Mouse (Mus musculus): ENCODE data around the gene Tldc2. TPM values are rescaled to one million over a fixed set of nuclear protein-coding genes. Genes with fewer than 3 reads are reported as not detected.

The Tldc2 gene
- polyA plus RNA-seq, 1 experiment from 2014 or later, result not detected

- Histone ChIP-seq H3K36me3 (ENCODE audit: control insufficient read depth, insufficient read depth, low read length) (peaks cover 12% of the 10 kb centered on the region; the same call in 1 of the 2 replicates), H3K4me2 (no peak overlapping the region), H3K27ac (ENCODE audit: low read depth, low read length) (no peak overlapping the region), H3K4me1 (replicated peaks; ENCODE audit: control insufficient read depth, insufficient read depth, low read length) (peaks cover 11% of the 10 kb centered on the region), H3K27me3 (replicated peaks; ENCODE audit: control insufficient read depth, insufficient read depth, low read length) (no peaks in the 10 kb centered on the region), H3K9me3 (ENCODE audit: control insufficient read depth, low read length) (no peaks in the 10 kb centered on the region), H3K4me3 (ENCODE audit: low read depth, low read length) (no peak overlapping the region), H3K9ac (ENCODE audit: low read depth, low read length) (no peak overlapping the region)
- 83% methylated on average over 4 of the region's 4 CpGs for WGBS
- ATAC-seq (replicated peaks; ENCODE audit: low FRiP score) (no peak), DNase-seq (ENCODE audit: low spot score) (no peak)
Observed at GRCm38 (mm10) chr2:157057758-157058157, 29.1 kb upstream of the Tldc2 start.

GRCm38 (mm10) chr2:157058342-157058998, 28.4 kb upstream of the Tldc2 start:
- peaks cover 11% of the 10 kb centered on the region for H3K4me1 ChIP-seq (replicated peaks; ENCODE audit: control insufficient read depth, insufficient read depth, low read length)
- no peak overlapping the region for H3K9ac ChIP-seq (ENCODE audit: low read depth, low read length)
- no peak overlapping the region for H3K4me3 ChIP-seq (ENCODE audit: low read depth, low read length)
- H3K36me3 ChIP-seq (ENCODE audit: control insufficient read depth, insufficient read depth, low read length), result peaks cover 10% of the 10 kb centered on the region; the same call in 1 of the 2 replicates
- peak overlapping the region; percentile 47 for H3K4me2 ChIP-seq
- no peak overlapping the region for H3K27ac ChIP-seq (ENCODE audit: low read depth, low read length)
- 43% methylated on average over 18 of the region's 18 CpGs for WGBS
- peak; percentile 62 for ATAC-seq (replicated peaks; ENCODE audit: low FRiP score)
- DNase-seq (ENCODE audit: low spot score), result peak; percentile 64
- no peaks in the 10 kb centered on the region for H3K9me3 ChIP-seq (ENCODE audit: control insufficient read depth, low read length)
- no peaks in the 10 kb centered on the region for H3K27me3 ChIP-seq (replicated peaks; ENCODE audit: control insufficient read depth, insufficient read depth, low read length)

- WGBS, result 71% methylated on average over 8 of the region's 8 CpGs
- Histone ChIP-seq H3K9me3 (ENCODE audit: control insufficient read depth, low read length) (no peaks in the 10 kb centered on the region), H3K9ac (ENCODE audit: low read depth, low read length) (no peak overlapping the region), H3K4me2 (peak overlapping the region; percentile 47), H3K36me3 (ENCODE audit: control insufficient read depth, insufficient read depth, low read length) (peaks cover 9% of the 10 kb centered on the region; the same call in 1 of the 2 replicates), H3K27ac (ENCODE audit: low read depth, low read length) (no peak overlapping the region; the same call in 1 of the 2 replicates), H3K4me1 (replicated peaks; ENCODE audit: control insufficient read depth, insufficient read depth, low read length) (peaks cover 14% of the 10 kb centered on the region), H3K4me3 (ENCODE audit: low read depth, low read length) (no peak overlapping the region), H3K27me3 (replicated peaks; ENCODE audit: control insufficient read depth, insufficient read depth, low read length) (no peaks in the 10 kb centered on the region)
- DNase-seq (ENCODE audit: low spot score) (no peak), ATAC-seq (replicated peaks; ENCODE audit: low FRiP score) (no peak)
Observed at GRCm38 (mm10) chr2:157059166-157059565, 27.7 kb upstream of the Tldc2 start.

- H3K36me3 ChIP-seq (ENCODE audit: control insufficient read depth, insufficient read depth, low read length), result peaks cover 9% of the 10 kb centered on the region; the same call in 1 of the 2 replicates
- no peak overlapping the region for H3K27ac ChIP-seq (ENCODE audit: low read depth, low read length)
- no peak overlapping the region for H3K4me3 ChIP-seq (ENCODE audit: low read depth, low read length)
- 92% methylated on average over 14 of the region's 14 CpGs for WGBS
- peaks cover 20% of the 10 kb centered on the region for H3K4me1 ChIP-seq (replicated peaks; ENCODE audit: control insufficient read depth, insufficient read depth, low read length)
- H3K27me3 ChIP-seq (replicated peaks; ENCODE audit: control insufficient read depth, insufficient read depth, low read length), result no peaks in the 10 kb centered on the region
- no peak for ATAC-seq (replicated peaks; ENCODE audit: low FRiP score)
- H3K9me3 ChIP-seq (ENCODE audit: control insufficient read depth, low read length), result no peaks in the 10 kb centered on the region
- H3K4me2 ChIP-seq, result no peak overlapping the region
- no peak for DNase-seq (ENCODE audit: low spot score)
- no peak overlapping the region for H3K9ac ChIP-seq (ENCODE audit: low read depth, low read length)
Observed at GRCm38 (mm10) chr2:157060037-157060436, 26.8 kb upstream of the Tldc2 start.

GRCm38 (mm10) chr2:157060557-157061305, 26.1 kb upstream of the Tldc2 start:
- Histone ChIP-seq H3K27ac (ENCODE audit: low read depth, low read length) (no peak overlapping the region), H3K4me1 (replicated peaks; ENCODE audit: control insufficient read depth, insufficient read depth, low read length) (peaks cover 21% of the 10 kb centered on the region), H3K4me2 (no peak overlapping the region), H3K9ac (ENCODE audit: low read depth, low read length) (no peak overlapping the region), H3K4me3 (ENCODE audit: low read depth, low read length) (no peak overlapping the region), H3K9me3 (ENCODE audit: control insufficient read depth, low read length) (no peaks in the 10 kb centered on the region), H3K36me3 (ENCODE audit: control insufficient read depth, insufficient read depth, low read length) (peaks cover 9% of the 10 kb centered on the region; the same call in 1 of the 2 replicates), H3K27me3 (replicated peaks; ENCODE audit: control insufficient read depth, insufficient read depth, low read length) (no peaks in the 10 kb centered on the region)
- DNase-seq (ENCODE audit: low spot score) (no peak), ATAC-seq (replicated peaks; ENCODE audit: low FRiP score) (no peak)
- WGBS, result 88% methylated on average over 11 of the region's 11 CpGs

- H3K36me3 ChIP-seq (ENCODE audit: control insufficient read depth, insufficient read depth, low read length), result peaks cover 9% of the 10 kb centered on the region; the same call in 1 of the 2 replicates
- no peak overlapping the region for H3K4me3 ChIP-seq (ENCODE audit: low read depth, low read length)
- WGBS, result 54% methylated on average over 4 of the region's 4 CpGs
- DNase-seq (ENCODE audit: low spot score), result no peak
- H3K4me2 ChIP-seq, result no peak overlapping the region
- no peaks in the 10 kb centered on the region for H3K9me3 ChIP-seq (ENCODE audit: control insufficient read depth, low read length)
- no peak overlapping the region for H3K9ac ChIP-seq (ENCODE audit: low read depth, low read length)
- H3K27me3 ChIP-seq (replicated peaks; ENCODE audit: control insufficient read depth, insufficient read depth, low read length), result no peaks in the 10 kb centered on the region
- peaks cover 25% of the 10 kb centered on the region for H3K4me1 ChIP-seq (replicated peaks; ENCODE audit: control insufficient read depth, insufficient read depth, low read length)
- no peak overlapping the region for H3K27ac ChIP-seq (ENCODE audit: low read depth, low read length)
- no peak for ATAC-seq (replicated peaks; ENCODE audit: low FRiP score)
Observed at GRCm38 (mm10) chr2:157063241-157063700, 23.6 kb upstream of the Tldc2 start.

GRCm38 (mm10) chr2:157064136-157064535, 22.7 kb upstream of the Tldc2 start:
- ATAC-seq (replicated peaks; ENCODE audit: low FRiP score) (no peak), DNase-seq (ENCODE audit: low spot score) (no peak)
- H3K36me3 ChIP-seq (ENCODE audit: control insufficient read depth, insufficient read depth, low read length), result peaks cover 9% of the 10 kb centered on the region; the same call in 1 of the 2 replicates
- H3K9ac ChIP-seq (ENCODE audit: low read depth, low read length), result no peak overlapping the region
- no peak overlapping the region for H3K4me3 ChIP-seq (ENCODE audit: low read depth, low read length)
- WGBS, result 60% methylated on average over 7 of the region's 7 CpGs
- peaks cover 23% of the 10 kb centered on the region for H3K4me1 ChIP-seq (replicated peaks; ENCODE audit: control insufficient read depth, insufficient read depth, low read length)
- H3K27ac ChIP-seq (ENCODE audit: low read depth, low read length), result no peak overlapping the region; the same call in 1 of the 2 replicates
- no peaks in the 10 kb centered on the region for H3K9me3 ChIP-seq (ENCODE audit: control insufficient read depth, low read length)
- H3K4me2 ChIP-seq, result no peak overlapping the region
- no peaks in the 10 kb centered on the region for H3K27me3 ChIP-seq (replicated peaks; ENCODE audit: control insufficient read depth, insufficient read depth, low read length)

- no peaks in the 10 kb centered on the region for H3K36me3 ChIP-seq (ENCODE audit: control insufficient read depth, insufficient read depth, low read length)
- DNase-seq (ENCODE audit: low spot score) (no peak), ATAC-seq (replicated peaks; ENCODE audit: low FRiP score) (no peak)
- no peak overlapping the region for H3K9ac ChIP-seq (ENCODE audit: low read depth, low read length)
- H3K27ac ChIP-seq (ENCODE audit: low read depth, low read length), result no peak overlapping the region
- no peak overlapping the region for H3K4me3 ChIP-seq (ENCODE audit: low read depth, low read length)
- no peak overlapping the region for H3K4me2 ChIP-seq
- no peaks in the 10 kb centered on the region for H3K9me3 ChIP-seq (ENCODE audit: control insufficient read depth, low read length)
- H3K27me3 ChIP-seq (replicated peaks; ENCODE audit: control insufficient read depth, insufficient read depth, low read length), result no peaks in the 10 kb centered on the region
- H3K4me1 ChIP-seq (replicated peaks; ENCODE audit: control insufficient read depth, insufficient read depth, low read length), result peaks cover 28% of the 10 kb centered on the region
- WGBS, result 85% methylated on average over 14 of the region's 14 CpGs
Observed at GRCm38 (mm10) chr2:157064978-157065878, 21.6 kb upstream of the Tldc2 start.

Measured in liver, embryonic 11.5 days (tissue).